Mouse (Mus musculus): ENCODE results near the gene Pkp3. TPM values are rescaled to one million over a fixed set of nuclear protein-coding genes. Genes with fewer than 3 reads are reported as not detected.

The Pkp3 gene
- polyA plus RNA-seq, 1 experiment = 0.03 TPM

DNA sequence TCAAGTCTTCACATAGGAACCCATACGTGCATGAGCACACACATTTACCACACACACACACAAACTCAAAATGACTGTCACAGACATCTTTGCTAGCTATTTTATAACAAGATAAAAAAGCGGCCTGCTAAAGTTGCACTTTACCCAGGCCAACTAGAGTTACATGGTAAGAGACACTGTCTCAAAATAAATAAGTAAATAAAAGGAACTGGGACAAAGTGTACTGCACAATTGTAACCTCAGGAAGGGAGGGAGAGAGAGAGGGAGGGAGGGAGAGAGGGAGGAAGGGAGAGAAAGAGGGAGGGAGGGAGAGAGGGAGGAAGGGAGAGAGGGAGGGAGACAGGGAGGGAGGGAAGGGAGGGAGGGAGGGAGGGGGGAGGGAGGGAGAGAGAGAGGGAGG, 25.6 kb upstream of the Pkp3 start:
- Histone ChIP-seq H3K4me3 (replicated peaks) (no peak overlapping the region), H3K9me3 (ENCODE audit: control insufficient read depth, low read length) (peaks cover 4% of the 10 kb centered on the region), H3K27me3 (ENCODE audit: control insufficient read depth) (peaks cover 2% of the 10 kb centered on the region), H3K36me3 (ENCODE audit: control insufficient read depth) (no peaks in the 10 kb centered on the region), H3K4me1 (ENCODE audit: control insufficient read depth) (peaks cover 19% of the 10 kb centered on the region)
- no peak for TF ChIP-seq TAL1 (IDR thresholded peaks at IDR 0.05; ENCODE audit: low read length)
- no peak for TF ChIP-seq GATA1 (IDR thresholded peaks at IDR 0.05; ENCODE audit: low read length)

DNA sequence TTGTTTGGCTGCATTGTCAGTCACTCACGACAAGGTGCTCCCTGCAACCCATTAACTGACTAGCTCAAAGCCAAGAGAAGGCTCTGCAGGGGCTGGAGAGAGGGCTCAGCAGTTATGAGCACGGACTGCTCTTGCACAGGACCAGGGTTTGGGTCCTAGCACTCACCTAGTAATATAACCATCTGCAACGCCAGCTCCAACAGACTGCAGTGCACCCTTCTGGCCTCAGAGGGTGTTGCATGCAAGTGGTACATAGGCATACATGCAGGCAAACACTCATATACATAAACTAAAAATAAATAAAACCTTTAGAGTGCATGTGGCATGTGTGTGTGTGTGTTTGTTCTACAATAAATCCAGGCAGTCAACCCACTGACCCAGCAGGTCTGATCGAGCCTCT, 22.2 kb upstream of the Pkp3 start:
- peaks cover 36% of the 10 kb centered on the region for H3K27me3 ChIP-seq (ENCODE audit: control insufficient read depth)

DNA sequence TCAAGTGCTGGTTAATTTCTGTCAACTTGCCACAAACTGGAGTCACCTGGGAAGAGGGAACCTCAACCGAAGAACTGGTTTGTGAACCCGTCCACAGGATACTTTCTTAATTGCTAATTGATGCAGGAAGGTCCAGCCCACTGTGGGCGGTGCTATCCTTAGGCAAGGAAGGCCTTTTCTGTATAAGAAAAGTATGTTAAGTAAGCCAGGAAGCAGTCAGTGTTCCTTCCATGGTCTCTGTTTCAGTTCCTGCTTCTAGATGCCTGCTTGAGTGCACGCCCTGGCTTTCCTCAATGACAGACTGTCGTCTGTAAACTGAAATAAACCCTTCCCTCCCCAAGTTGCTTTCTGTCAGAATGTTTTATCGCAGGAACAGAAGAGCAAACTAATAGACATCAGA, 21.0 kb upstream of the Pkp3 start:
- TF ChIP-seq TAL1 (IDR thresholded peaks at IDR 0.05; ENCODE audit: low read length) (no peak), GATA1 (IDR thresholded peaks at IDR 0.05; ENCODE audit: low read length) (no peak)
- H3K4me1 ChIP-seq (ENCODE audit: control insufficient read depth) = peaks cover 17% of the 10 kb centered on the region
- no peak overlapping the region for H3K4me3 ChIP-seq (replicated peaks)
- peaks cover 48% of the 10 kb centered on the region for H3K27me3 ChIP-seq (ENCODE audit: control insufficient read depth)
- H3K36me3 ChIP-seq (ENCODE audit: control insufficient read depth) = no peaks in the 10 kb centered on the region
- H3K9me3 ChIP-seq (ENCODE audit: control insufficient read depth, low read length) = peaks cover 4% of the 10 kb centered on the region

More for the DNA sequence above, 22.2 kb upstream of the Pkp3 start:
- peaks cover 4% of the 10 kb centered on the region for H3K9me3 ChIP-seq (ENCODE audit: control insufficient read depth, low read length)
- H3K4me1 ChIP-seq (ENCODE audit: control insufficient read depth) = peaks cover 10% of the 10 kb centered on the region
- H3K36me3 ChIP-seq (ENCODE audit: control insufficient read depth) = no peaks in the 10 kb centered on the region
- TF ChIP-seq TAL1 (IDR thresholded peaks at IDR 0.05; ENCODE audit: low read length) (no peak), GATA1 (IDR thresholded peaks at IDR 0.05; ENCODE audit: low read length) (no peak)
- no peak overlapping the region for H3K4me3 ChIP-seq (replicated peaks)

DNA sequence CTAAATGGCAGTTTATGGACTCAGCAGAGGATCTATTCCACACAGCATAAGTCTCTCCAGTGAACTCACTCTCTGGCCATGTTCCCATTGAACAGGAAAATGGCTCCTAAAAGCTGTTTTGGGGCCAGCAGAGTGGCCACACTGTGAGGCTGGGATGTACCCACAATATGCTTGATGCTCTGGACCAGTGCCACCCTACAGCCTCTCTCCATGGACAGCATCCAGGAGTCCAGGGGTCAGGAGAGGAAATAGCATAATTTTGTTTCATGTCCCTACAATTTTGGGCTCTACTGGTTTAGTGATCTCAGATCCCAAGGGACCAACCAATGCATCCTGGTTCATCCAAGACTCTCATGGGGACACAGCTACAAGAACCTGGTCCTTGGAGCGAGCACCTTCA, 20.5 kb upstream of the Pkp3 start:
- H3K27me3 ChIP-seq (ENCODE audit: control insufficient read depth) = peaks cover 54% of the 10 kb centered on the region
- H3K4me1 ChIP-seq (ENCODE audit: control insufficient read depth) = peaks cover 18% of the 10 kb centered on the region
- no peaks in the 10 kb centered on the region for H3K36me3 ChIP-seq (ENCODE audit: control insufficient read depth)
- no peak for TF ChIP-seq TAL1 (IDR thresholded peaks at IDR 0.05; ENCODE audit: low read length)
- TF ChIP-seq GATA1 (IDR thresholded peaks at IDR 0.05; ENCODE audit: low read length) = no peak
- peaks cover 4% of the 10 kb centered on the region for H3K9me3 ChIP-seq (ENCODE audit: control insufficient read depth, low read length)
- H3K4me3 ChIP-seq (replicated peaks) = no peak overlapping the region

DNA sequence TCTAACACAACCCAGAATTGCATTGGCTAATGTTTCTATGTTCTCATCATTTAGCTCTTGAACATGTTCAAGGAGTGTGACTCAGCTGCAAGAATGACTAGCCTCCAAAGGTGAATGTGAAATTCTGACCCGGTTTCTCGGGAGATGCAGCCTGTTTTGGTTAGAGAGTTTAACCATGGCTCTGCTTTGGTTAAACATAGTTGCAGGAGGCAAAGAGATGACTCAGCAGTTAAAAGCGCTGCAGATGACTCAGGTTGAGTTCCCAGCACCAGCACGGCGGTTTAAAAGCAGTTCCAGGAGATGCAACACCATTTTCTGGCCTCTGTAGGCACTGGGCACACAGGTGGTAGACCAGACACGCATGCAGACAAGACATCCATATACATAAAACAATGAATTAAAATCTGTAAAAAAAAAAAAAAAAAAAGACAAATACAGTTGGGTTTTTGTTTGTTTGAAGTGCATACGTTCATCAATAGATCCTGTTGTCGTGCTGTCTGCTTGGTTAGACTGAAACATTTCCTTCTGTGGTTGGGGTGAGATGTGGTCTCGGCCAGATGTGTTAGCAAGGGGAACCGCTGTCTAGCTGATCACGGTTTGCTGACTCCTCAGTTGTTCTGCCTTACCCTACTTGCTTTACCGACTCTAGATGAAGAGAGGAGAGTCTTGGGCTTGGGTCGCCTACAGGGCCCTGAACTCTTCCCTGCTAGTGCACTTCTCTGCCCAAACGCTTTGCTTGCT, 19.2 kb upstream of the Pkp3 start:
- TF ChIP-seq GATA1 (IDR thresholded peaks at IDR 0.05; ENCODE audit: low read length) (no peak), TAL1 (IDR thresholded peaks at IDR 0.05; ENCODE audit: low read length) (no peak)
- H3K27me3 ChIP-seq (ENCODE audit: control insufficient read depth) = peaks cover 65% of the 10 kb centered on the region
- peaks cover 22% of the 10 kb centered on the region for H3K4me1 ChIP-seq (ENCODE audit: control insufficient read depth)
- H3K36me3 ChIP-seq (ENCODE audit: control insufficient read depth) = no peaks in the 10 kb centered on the region
- peaks cover 4% of the 10 kb centered on the region for H3K9me3 ChIP-seq (ENCODE audit: control insufficient read depth, low read length)
- H3K4me3 ChIP-seq (replicated peaks) = no peak overlapping the region

DNA sequence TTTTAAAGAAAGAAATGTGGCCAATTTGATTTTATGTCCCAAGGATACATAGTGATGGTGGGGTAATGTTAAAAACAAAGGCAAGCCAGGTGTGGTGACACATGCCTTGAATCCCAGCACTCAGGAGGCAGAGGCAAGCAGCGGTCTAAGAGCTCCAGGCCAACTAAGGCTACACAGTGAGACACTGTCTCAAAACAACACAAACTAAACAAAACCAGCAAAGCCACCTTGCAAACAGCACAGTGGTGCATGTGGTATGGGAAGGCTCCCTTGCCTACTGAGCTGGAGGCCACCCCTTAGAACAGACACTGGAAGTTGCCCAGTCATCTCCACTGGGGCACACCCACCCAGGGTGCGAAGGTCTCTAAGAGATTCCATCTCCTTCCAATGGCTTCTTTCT, 18.1 kb upstream of the Pkp3 start:
- Histone ChIP-seq H3K9me3 (ENCODE audit: control insufficient read depth, low read length) (peaks cover 4% of the 10 kb centered on the region), H3K4me3 (replicated peaks) (no peak overlapping the region), H3K27me3 (ENCODE audit: control insufficient read depth) (peaks cover 76% of the 10 kb centered on the region), H3K36me3 (ENCODE audit: control insufficient read depth) (no peaks in the 10 kb centered on the region), H3K4me1 (ENCODE audit: control insufficient read depth) (peaks cover 22% of the 10 kb centered on the region)
- no peak for TF ChIP-seq GATA1 (IDR thresholded peaks at IDR 0.05; ENCODE audit: low read length)
- TF ChIP-seq TAL1 (IDR thresholded peaks at IDR 0.05; ENCODE audit: low read length) = no peak

DNA sequence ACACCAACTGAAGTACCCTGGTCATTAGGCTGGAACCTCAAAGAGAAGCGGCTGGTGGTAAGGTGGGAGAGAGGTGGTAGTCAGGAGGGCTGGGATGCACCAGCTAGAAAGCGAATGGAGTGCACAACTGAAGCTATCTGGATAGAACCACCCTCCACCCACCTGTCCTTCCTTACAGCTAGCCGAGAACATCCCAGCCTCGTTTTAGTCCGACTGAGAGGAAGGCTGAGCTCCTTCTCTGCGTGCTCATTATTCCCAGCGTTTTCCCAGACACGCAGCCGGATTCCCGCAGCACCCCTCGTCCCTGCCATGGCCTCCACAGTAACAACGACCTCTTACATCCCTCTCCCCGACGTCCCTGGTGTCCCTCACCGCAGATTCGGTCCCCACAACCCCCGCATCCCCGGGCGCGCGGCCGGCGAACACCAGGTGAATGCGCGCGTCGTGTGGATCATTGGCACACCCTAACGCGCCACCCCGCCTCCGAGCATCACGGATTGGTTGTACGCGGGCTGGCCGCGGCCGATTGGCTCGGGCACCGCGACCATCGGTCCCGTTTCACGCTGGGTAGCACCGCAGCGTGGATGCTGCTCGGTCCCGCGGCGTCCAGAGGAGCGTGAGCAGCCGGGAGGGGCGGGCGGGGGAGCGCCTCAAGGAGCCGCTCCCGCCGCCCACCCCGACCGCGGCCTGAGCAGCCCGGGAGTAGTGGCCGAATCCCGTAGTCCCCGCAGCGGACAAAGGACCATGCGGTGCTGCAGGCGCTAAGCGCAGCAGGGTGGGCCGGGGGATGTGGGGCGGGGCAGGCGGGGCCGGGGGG, 17.4 kb upstream of the Pkp3 start, which contains the start of gene B4galnt4:
TSS of gene B4galnt4 (plus strand) at position 679 of the 817 bp plus-strand sequence.
- no peaks in the 10 kb centered on the region for H3K36me3 ChIP-seq (ENCODE audit: control insufficient read depth)
- H3K27me3 ChIP-seq (ENCODE audit: control insufficient read depth) = peaks cover 76% of the 10 kb centered on the region
- TF ChIP-seq GATA1 (IDR thresholded peaks at IDR 0.05; ENCODE audit: low read length) = no peak
- no peak for TF ChIP-seq TAL1 (IDR thresholded peaks at IDR 0.05; ENCODE audit: low read length)
- peaks cover 2% of the 10 kb centered on the region for H3K9me3 ChIP-seq (ENCODE audit: control insufficient read depth, low read length)
- peak within 1 kb of the TSS; percentile 31 for H3K4me3 ChIP-seq (replicated peaks)
- peaks cover 22% of the 10 kb centered on the region for H3K4me1 ChIP-seq (ENCODE audit: control insufficient read depth)

DNA sequence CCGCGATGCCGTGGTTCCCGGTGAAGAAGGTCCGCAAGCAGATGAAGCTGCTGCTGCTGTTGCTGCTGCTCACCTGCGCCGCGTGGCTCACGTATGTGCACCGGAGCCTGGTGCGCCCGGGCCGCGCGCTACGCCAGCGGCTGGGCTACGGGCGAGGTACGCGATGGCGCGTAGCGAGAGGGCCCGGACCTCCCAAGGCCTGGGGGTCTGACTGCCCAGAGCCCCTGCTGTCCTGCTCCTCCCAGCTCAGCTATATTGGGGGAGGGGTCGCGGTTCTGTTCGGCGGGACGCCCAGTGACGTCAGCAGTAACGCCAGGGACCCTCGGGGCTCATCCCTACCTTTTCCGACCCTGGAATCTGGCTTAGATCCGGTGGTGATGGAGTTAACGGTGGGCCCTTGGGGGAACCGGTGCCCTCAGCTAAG, 16.7 kb upstream of the Pkp3 start:
- H3K27me3 ChIP-seq (ENCODE audit: control insufficient read depth) = peaks cover 76% of the 10 kb centered on the region
- H3K9me3 ChIP-seq (ENCODE audit: control insufficient read depth, low read length) = no peaks in the 10 kb centered on the region; the same call in 1 of the 2 replicates
- H3K36me3 ChIP-seq (ENCODE audit: control insufficient read depth) = no peaks in the 10 kb centered on the region
- peak overlapping the region; percentile 31 for H3K4me3 ChIP-seq (replicated peaks)
- TF ChIP-seq TAL1 (IDR thresholded peaks at IDR 0.05; ENCODE audit: low read length) (no peak), GATA1 (IDR thresholded peaks at IDR 0.05; ENCODE audit: low read length) (no peak)
- peaks cover 22% of the 10 kb centered on the region for H3K4me1 ChIP-seq (ENCODE audit: control insufficient read depth)

DNA sequence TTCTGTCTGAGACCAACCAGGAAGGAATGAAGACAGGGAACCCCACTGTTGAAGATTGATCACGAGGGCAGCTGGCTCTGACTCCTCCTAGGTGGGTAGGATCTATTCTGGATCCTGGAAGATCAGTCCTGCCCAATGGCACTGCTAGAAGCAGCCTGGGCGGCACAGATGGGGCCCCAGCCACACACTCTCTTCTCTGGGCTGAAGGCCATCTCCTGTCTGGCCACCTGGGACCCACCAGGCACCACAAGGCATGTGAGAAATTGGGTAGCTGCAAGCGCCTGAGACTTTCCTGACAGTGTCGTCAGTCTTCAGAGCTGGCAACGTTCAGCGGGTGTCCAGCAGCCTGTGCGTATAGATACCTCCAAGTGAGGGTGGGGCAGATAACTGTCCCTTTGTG, 15.5 kb upstream of the Pkp3 start:
- Histone ChIP-seq H3K27me3 (ENCODE audit: control insufficient read depth) (peaks cover 78% of the 10 kb centered on the region), H3K4me1 (ENCODE audit: control insufficient read depth) (peaks cover 22% of the 10 kb centered on the region), H3K4me3 (replicated peaks) (no peak overlapping the region), H3K9me3 (ENCODE audit: control insufficient read depth, low read length) (no peaks in the 10 kb centered on the region; the same call in 1 of the 2 replicates), H3K36me3 (ENCODE audit: control insufficient read depth) (no peaks in the 10 kb centered on the region)
- no peak for TF ChIP-seq GATA1 (IDR thresholded peaks at IDR 0.05; ENCODE audit: low read length)
- TF ChIP-seq TAL1 (IDR thresholded peaks at IDR 0.05; ENCODE audit: low read length) = no peak

Data from erythroblast, embryonic 14.5 days (primary cell).